Mouse (Mus musculus): ENCODE data around the gene Gpx4.
"Not testable (repeated sequence)": the region's sequence is repeated elsewhere in the genome, so short reads cannot be mapped to it uniquely, and the experiment has no call there.

GRCm38 (mm10) chr10:80045364-80045763, 1.6 kb upstream of the Gpx4 start:
- TF ChIP-seq CTCF (IDR thresholded peaks at IDR 0.05; ENCODE audit: borderline replicate concordance, insufficient read depth, low read depth, low read length); POLR2A (IDR thresholded peaks at IDR 0.05; ENCODE audit: borderline replicate concordance, insufficient read depth, low read length): not testable (repeated sequence)

All from cerebellum, adult 2 months (tissue).